Mouse (Mus musculus): ENCODE measurements around the gene Mlst8.
"Not testable (repeated sequence)": the region's sequence is repeated elsewhere in the genome, so short reads cannot be mapped to it uniquely, and the experiment has no call there.

The Mlst8 gene

DNA sequence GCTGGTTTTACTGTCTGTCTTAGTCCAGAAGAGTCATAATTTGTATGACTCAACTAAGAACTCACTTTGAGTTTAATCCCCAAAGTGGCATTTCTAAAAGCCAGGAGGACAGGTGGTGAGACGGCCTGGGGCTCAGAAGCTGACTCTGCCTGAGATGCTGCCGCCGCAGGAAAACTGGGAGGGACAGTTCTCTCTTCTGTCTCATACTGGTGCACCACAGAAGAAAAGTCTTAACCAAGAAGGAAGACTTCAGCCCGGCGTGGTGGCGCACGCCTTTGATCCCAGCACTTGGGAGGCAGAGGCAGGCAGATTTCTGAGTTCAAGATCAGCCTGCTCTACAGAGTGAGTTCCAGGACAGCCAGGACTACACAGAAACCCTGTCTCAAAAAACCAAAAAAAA, 53.0 kb downstream of the Mlst8 start:
- no peak for DNase-seq (ENCODE audit: low spot score)

DNA sequence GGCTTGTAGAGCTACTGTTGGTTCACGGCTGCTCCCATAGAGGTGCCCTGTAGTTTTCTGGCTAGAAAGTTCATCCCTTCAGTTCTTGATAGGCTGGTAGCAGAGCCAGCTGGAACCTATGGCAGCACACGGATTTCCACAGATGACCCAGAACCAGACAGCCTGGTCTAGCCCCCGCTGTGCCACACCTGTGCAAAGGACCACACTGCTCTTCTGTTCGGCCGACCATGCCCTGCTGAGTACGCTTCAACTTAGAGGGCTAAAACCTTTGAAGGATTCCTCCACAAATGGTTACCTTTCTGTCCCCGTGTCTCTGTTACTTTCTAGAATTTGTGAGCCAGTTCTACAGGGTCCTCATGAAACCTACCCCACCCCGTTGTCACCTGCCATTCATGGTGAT, 53.6 kb downstream of the Mlst8 start:
- not testable (repeated sequence) for DNase-seq (ENCODE audit: low spot score)

DNA sequence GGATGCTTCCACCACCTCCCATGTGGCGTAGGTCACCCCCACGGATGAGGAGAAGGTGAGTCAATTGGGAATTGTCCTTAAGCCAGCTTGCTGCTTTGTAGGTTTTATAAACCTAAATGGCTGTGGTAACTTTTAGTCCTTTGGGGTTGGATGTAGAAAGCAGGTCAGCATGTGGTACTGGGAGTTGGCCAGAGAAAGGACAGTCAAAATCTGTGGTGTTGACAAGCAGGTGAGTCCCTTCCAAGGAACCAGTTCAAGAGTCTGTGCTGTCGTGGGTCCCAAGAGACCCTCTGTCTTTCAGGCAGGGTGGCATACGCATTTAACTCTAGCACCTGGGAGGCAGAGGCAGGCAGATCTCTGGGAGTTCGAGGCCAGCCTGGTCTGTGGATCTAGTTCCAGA, 54.4 kb downstream of the Mlst8 start:
- DNase-seq (ENCODE audit: low spot score), result no peak
